ENCODE assay signal across 21 mouse cellular contexts in the genomic region with DNA sequence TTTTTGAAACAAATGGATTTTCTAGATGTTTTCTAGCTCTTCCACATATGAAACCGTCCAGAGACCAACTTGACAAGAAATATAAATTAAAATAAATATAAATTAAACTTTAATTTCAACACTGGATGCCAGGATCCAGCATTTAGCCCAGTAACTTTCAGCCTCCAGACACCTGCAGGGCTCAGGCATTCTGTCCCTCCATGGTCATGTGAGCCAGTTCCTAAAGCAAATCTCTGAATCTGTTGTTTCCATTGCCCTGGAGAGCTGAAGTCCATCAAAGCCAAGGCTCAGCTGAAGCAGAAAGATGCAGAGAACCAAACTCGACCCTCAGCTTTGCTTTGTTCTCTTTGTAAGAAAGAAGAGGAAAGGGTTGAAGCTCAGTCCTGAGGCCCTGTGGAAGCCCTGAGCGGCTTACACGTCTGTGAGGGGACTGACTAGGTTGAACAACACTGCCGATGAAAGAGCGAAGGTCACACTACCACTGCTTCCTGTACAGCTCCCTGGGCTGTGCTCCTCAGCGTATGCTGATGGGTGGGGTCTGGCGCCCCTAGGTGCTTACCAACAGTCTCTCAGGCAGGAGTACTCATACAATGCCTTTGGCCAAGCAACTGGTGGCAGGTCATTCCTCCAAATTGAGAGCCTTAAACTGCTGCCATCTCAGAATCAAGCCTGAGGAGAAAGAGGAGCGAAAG. TPM values are rescaled to one million over a fixed set of nuclear protein-coding genes. Genes with fewer than 3 reads are reported as not detected.
DNase-seq lines count a peak whose midpoint lies in the region; ATAC-seq and TF ChIP-seq lines count a peak whose summit lies in the region.
"Had no signal": no experiment of that assay in that cellular context is flagged by ENCODE, and none has a peak within 500 bp of the region (broad histone marks: within the 10 kb centered on the region; RNA-seq: fewer than 3 reads in every experiment).

No protein-coding gene starts in this region.

- no peaks in the 10 kb centered on the region for H3K4me1 ChIP-seq in liver, embryonic 12.5 days
- H3K4me1 ChIP-seq in liver, embryonic 11.5 days (replicated peaks; ENCODE audit: control insufficient read depth, insufficient read depth, low read length), result no peaks in the 10 kb centered on the region
- H3K4me1 ChIP-seq in spleen, adult 2 months (ENCODE audit: control insufficient read depth, insufficient read depth, insufficient read length), result peaks cover 9% of the 10 kb centered on the region; the same call in 1 of the 2 replicates
- H3K4me1 ChIP-seq: heart, embryonic 15.5 days; midbrain, embryonic 12.5 days had no signal

- 46% methylated on average over 9 of the region's 9 CpGs for WGBS in liver, embryonic 12.5 days (ENCODE audit: insufficient replicate concordance)
- WGBS in liver, embryonic 11.5 days, result 62% methylated on average over 9 of the region's 9 CpGs
- 33% methylated on average over 9 of the region's 9 CpGs for whole genome bisulfite sequencing in spleen, adult 2 months

- H3K27ac ChIP-seq in liver, embryonic 12.5 days, result no peak overlapping the region
- H3K27ac ChIP-seq in liver, embryonic 11.5 days (ENCODE audit: low read depth, low read length), result no peak overlapping the region
- H3K27ac ChIP-seq in spleen, adult 2 months (ENCODE audit: insufficient read depth, low read length), result peak overlapping the region; percentile 97
- H3K27ac ChIP-seq: forebrain, embryonic 15.5 days; heart, embryonic 15.5 days; hindbrain, embryonic 12.5 days; midbrain, embryonic 12.5 days had no signal

- no peak for TF ChIP-seq CTCF in spleen, adult 2 months (IDR thresholded peaks at IDR 0.05; ENCODE audit: extremely low read depth, insufficient read depth, insufficient read length, insufficient replicate concordance)

- no peak overlapping the region for H3K4me2 ChIP-seq in liver, embryonic 12.5 days
- H3K4me2 ChIP-seq in liver, embryonic 11.5 days, result no peak overlapping the region
- H3K4me2 ChIP-seq: forebrain, embryonic 15.5 days; heart, embryonic 15.5 days; hindbrain, embryonic 12.5 days; midbrain, embryonic 12.5 days had no signal

- DNase-seq in liver, embryonic 11.5 days (ENCODE audit: low spot score), result no peak
- DNase-seq in induced T-regulatory cell, adult 2 months (ENCODE audit: low read depth), result peak; percentile 84
- peak in 1 of 2 experiments; percentile 70 for DNase-seq in spleen, adult 2 months (ENCODE audit: low read depth in 1 of 2, low spot score in 2 of 2)
- DNase-seq in thymus, postnatal 36 days, result peak; percentile 73 to 85
- DNase-seq in left cerebral cortex, postnatal 10 days (ENCODE audit: extremely low spot score in 1 of 2, low spot score in 2 of 2), result no peak
- DNase-seq in layer of hippocampus, adult 9-11 months, result no peak
- DNase-seq in adrenal gland, postnatal 14 days, result no peak
- DNase-seq: cerebellum, adult 11-12 months; gastrocnemius, postnatal 25 days; kidney, adult 2 months; kidney, postnatal 4 days; lung, postnatal 10 days had no signal

- TF ChIP-seq POLR2A in spleen, adult 2 months (IDR thresholded peaks at IDR 0.05; ENCODE audit: low read depth, low read length), result peak; percentile 47

- H3K27me3 ChIP-seq in liver, embryonic 12.5 days (replicated peaks), result no peaks in the 10 kb centered on the region
- H3K27me3 ChIP-seq in liver, embryonic 11.5 days (replicated peaks; ENCODE audit: control insufficient read depth, insufficient read depth, low read length), result no peaks in the 10 kb centered on the region
- H3K27me3 ChIP-seq in spleen, adult 2 months (ENCODE audit: control insufficient read depth, insufficient read depth, low read length), result no peaks in the 10 kb centered on the region
- H3K27me3 ChIP-seq: forebrain, embryonic 15.5 days; heart, embryonic 15.5 days; hindbrain, embryonic 12.5 days; midbrain, embryonic 12.5 days had no signal

- peaks cover 6% of the 10 kb centered on the region; the same call in 1 of the 2 replicates for H3K9me3 ChIP-seq in liver, embryonic 12.5 days (replicated peaks)
- no peaks in the 10 kb centered on the region for H3K9me3 ChIP-seq in liver, embryonic 11.5 days (ENCODE audit: control insufficient read depth, low read length)
- H3K9me3 ChIP-seq: forebrain, embryonic 15.5 days; heart, embryonic 15.5 days; hindbrain, embryonic 12.5 days had no signal

- H3K4me3 ChIP-seq in liver, embryonic 12.5 days, result no peak overlapping the region
- no peak overlapping the region for H3K4me3 ChIP-seq in liver, embryonic 11.5 days (ENCODE audit: low read depth, low read length)
- peak overlapping the region; percentile 71 for H3K4me3 ChIP-seq in spleen, adult 2 months (ENCODE audit: extremely low read depth, insufficient read depth, insufficient read length)
- H3K4me3 ChIP-seq: forebrain, embryonic 15.5 days; heart, embryonic 15.5 days; hindbrain, embryonic 12.5 days; midbrain, embryonic 12.5 days had no signal

- H3K36me3 ChIP-seq in liver, embryonic 12.5 days, result no peaks in the 10 kb centered on the region
- no peaks in the 10 kb centered on the region for H3K36me3 ChIP-seq in liver, embryonic 11.5 days (ENCODE audit: control insufficient read depth, insufficient read depth, low read length)
- H3K36me3 ChIP-seq in spleen, adult 2 months (ENCODE audit: control insufficient read depth, insufficient read depth, low read length), result peaks cover 12% of the 10 kb centered on the region; the same call in 1 of the 2 replicates
- H3K36me3 ChIP-seq: forebrain, embryonic 15.5 days; heart, embryonic 15.5 days; hindbrain, embryonic 12.5 days; midbrain, embryonic 12.5 days had no signal

- ATAC-seq in liver, embryonic 12.5 days, result peak; percentile 59
- no peak for ATAC-seq in liver, embryonic 11.5 days (replicated peaks; ENCODE audit: low FRiP score)
- ATAC-seq: forebrain, embryonic 15.5 days had no signal

- no peak overlapping the region for H3K9ac ChIP-seq in liver, embryonic 12.5 days
- H3K9ac ChIP-seq in liver, embryonic 11.5 days (ENCODE audit: low read depth, low read length), result no peak overlapping the region
- H3K9ac ChIP-seq: forebrain, embryonic 15.5 days; heart, embryonic 15.5 days; hindbrain, embryonic 12.5 days; midbrain, embryonic 12.5 days had no signal

- intact Hi-C loops in left cerebral cortex, postnatal 10 days (cut with DNase I), result no loop called here

RNA-seq across cellular contexts. Expression of gene Gimap3, which starts 2.3 kb away (rescaled TPM):
- not detected in 2 replicates for polyA plus RNA-seq in liver, embryonic 12.5 days (2016; fragmentation: Nextera tagmentation; extraction: Ambion mirVana)
- 0.08 TPM in 1 of 2 replicates, not detected in the other for polyA plus RNA-seq in liver, embryonic 11.5 days (2014; fragmentation: Nextera tagmentation; extraction: Ambion mirVana)
- polyA plus RNA-seq in spleen, adult 2 months (2012; rRNA removed), result 140 and 150 TPM in 2 replicates
- not detected for total RNA-seq in left cerebral cortex, postnatal 10 days (2021)
- 1.8 and 19.3 TPM in 2 replicates for total RNA-seq in adrenal gland, postnatal 14 days (2021)
- total RNA-seq: left cerebral cortex, adult 8-10 months had no signal
- polyA plus RNA-seq: forebrain, embryonic 15.5 days; heart, embryonic 15.5 days; hindbrain, embryonic 12.5 days; midbrain, embryonic 12.5 days; neural tube, embryonic 11.5 days had no signal

RNA-seq across cellular contexts. Expression of gene Gimap5, which starts 22.3 kb away (rescaled TPM):
- 3.0 and 3.7 TPM in 2 replicates for polyA plus RNA-seq in liver, embryonic 12.5 days (2016; fragmentation: Nextera tagmentation; extraction: Ambion mirVana)
- polyA plus RNA-seq in liver, embryonic 11.5 days (2014; fragmentation: Nextera tagmentation; extraction: Ambion mirVana), result 3.5 and 4.0 TPM in 2 replicates
- polyA plus RNA-seq in spleen, adult 2 months (2012; rRNA removed), result 74.0 and 90.0 TPM in 2 replicates
- total RNA-seq in left cerebral cortex, postnatal 10 days (2021), result 1 to 10 TPM; 1.2 to 1.6 TPM
- 11.0 and 23.6 TPM in 2 replicates for total RNA-seq in adrenal gland, postnatal 14 days (2021)

RNA-seq across cellular contexts. Expression of gene Gimap1, which starts 29.5 kb away (rescaled TPM):
- polyA plus RNA-seq in liver, embryonic 12.5 days (2016; fragmentation: Nextera tagmentation; extraction: Ambion mirVana), result 10.9 and 11.9 TPM in 2 replicates
- 14.1 and 15.4 TPM in 2 replicates for polyA plus RNA-seq in liver, embryonic 11.5 days (2014; fragmentation: Nextera tagmentation; extraction: Ambion mirVana)
- polyA plus RNA-seq in spleen, adult 2 months (2012; rRNA removed), result 94.4 and 103 TPM in 2 replicates
- total RNA-seq in left cerebral cortex, postnatal 10 days (2021), result 1 to 10 TPM; 3.1 to 3.4 TPM
- total RNA-seq in adrenal gland, postnatal 14 days (2021), result 15.4 and 36.5 TPM in 2 replicates

RNA-seq across cellular contexts. Expression of gene Gimap7, which starts 49.9 kb away (rescaled TPM):
- 0.10 and 0.18 TPM in 2 replicates for polyA plus RNA-seq in liver, embryonic 12.5 days (2016; fragmentation: Nextera tagmentation; extraction: Ambion mirVana)
- not detected in 2 replicates for polyA plus RNA-seq in liver, embryonic 11.5 days (2014; fragmentation: Nextera tagmentation; extraction: Ambion mirVana)
- 9.5 and 11.6 TPM in 2 replicates for polyA plus RNA-seq in spleen, adult 2 months (2012; rRNA removed)
- total RNA-seq in left cerebral cortex, postnatal 10 days (2021), result not detected
- total RNA-seq in adrenal gland, postnatal 14 days (2021), result 0.63 and 3.8 TPM in 2 replicates
- total RNA-seq: gastrocnemius, postnatal 25 days; left cerebral cortex, adult 8-10 months had no signal
- polyA plus RNA-seq: cortical plate, adult 2 months; forebrain, embryonic 15.5 days; hindbrain, embryonic 12.5 days; midbrain, embryonic 12.5 days; neural tube, embryonic 11.5 days had no signal

RNA-seq across cellular contexts. Expression of gene Gm28053, which starts 49.9 kb away (rescaled TPM):
- 0.75 and 1.2 TPM in 2 replicates for polyA plus RNA-seq in liver, embryonic 12.5 days (2016; fragmentation: Nextera tagmentation; extraction: Ambion mirVana)
- polyA plus RNA-seq in liver, embryonic 11.5 days (2014; fragmentation: Nextera tagmentation; extraction: Ambion mirVana), result 0.77 and 2.2 TPM in 2 replicates
- polyA plus RNA-seq in spleen, adult 2 months (2012; rRNA removed), result 0.43 and 0.82 TPM in 2 replicates
- not detected for total RNA-seq in left cerebral cortex, postnatal 10 days (2021)
- 4.9 and 12.6 TPM in 2 replicates for total RNA-seq in adrenal gland, postnatal 14 days (2021)
- total RNA-seq: gastrocnemius, postnatal 25 days; liver, adult 2 months had no signal
- polyA plus RNA-seq: forebrain, embryonic 15.5 days; kidney, adult 2 months; liver, adult 2 months; midbrain, embryonic 12.5 days; neural tube, embryonic 11.5 days had no signal

Comparison
In these comparisons a context has a peak if more than half of its experiments do, and no peak if none do; other contexts are left out.
1. DNase-seq: peak in induced T-regulatory cell, adult 2 months (single experiment) and thymus, postnatal 36 days (2 of 2); none in liver, embryonic 11.5 days (single experiment), left cerebral cortex, postnatal 10 days (0 of 2), layer of hippocampus, adult 9-11 months (single experiment) and adrenal gland, postnatal 14 days (single experiment).
2. RNA of gene Gimap3, which starts 2.3 kb away (polyA plus RNA-seq): 140 to 150 TPM in spleen, adult 2 months; 0.08 TPM in liver, embryonic 11.5 days and not detected in liver, embryonic 12.5 days; every median in the first group is over 100 times any median in the second.
3. RNA of gene Gimap5, which starts 22.3 kb away (polyA plus RNA-seq): 74.0 to 90.0 TPM in spleen, adult 2 months; 3.5 to 4.0 TPM in liver, embryonic 11.5 days and 3.0 to 3.7 TPM in liver, embryonic 12.5 days; every median in the first group is over 10 times any median in the second.